Mouse (Mus musculus) stomach, embryonic 14.5 days (tissue): ENCODE data around the gene Car3. TPM values are rescaled to one million over a fixed set of nuclear protein-coding genes. Genes with fewer than 3 reads are reported as not detected.

Experiments
- ATAC-seq: fragments of 200-750 bp; cut with Nextera tagmentation; 2 replicates; pipeline ENCODE4 v1.8.0; 2017; ENCODE audit warnings: low read depth, moderate TSS enrichment; ENCODE audit not compliant: insufficient number of reproducible peaks, insufficient read depth, low FRiP score
- H3K27ac ChIP-seq: fragments of 300-500 bp; sonication (generic); 2 replicates; pipeline ENCODE4 v1.5.1; 2014; ENCODE audit warnings: mild to moderate bottlenecking, low read length, moderate library complexity, mixed read lengths
- H3K27me3 ChIP-seq: fragments of 300-500 bp; sonication (generic); 2 replicates; pipeline ENCODE4 v1.6.1; 2014; ENCODE audit warnings: low read length, control low read depth, mixed read lengths; ENCODE audit not compliant: control insufficient read depth, insufficient read depth
- H3K36me3 ChIP-seq: fragments of 300-500 bp; sonication (generic); 2 replicates; pipeline ENCODE4 v1.6.1; 2014; ENCODE audit warnings: mild to moderate bottlenecking, control low read depth, low read length, moderate library complexity, mixed read lengths; ENCODE audit not compliant: control insufficient read depth, insufficient read depth
- H3K4me1 ChIP-seq: fragments of 300-500 bp; sonication (generic); 2 replicates; pipeline ENCODE4 v1.6.1; 2014; ENCODE audit warnings: low read length, control low read depth, mixed read lengths; ENCODE audit not compliant: control insufficient read depth, insufficient read depth
- H3K4me2 ChIP-seq: fragments of 300-500 bp; sonication (generic); replicated peaks from 2 replicates; pipeline ENCODE4 v1.6.1; 2014; ENCODE audit warnings: low read depth, low read length, control low read depth
- H3K4me3 ChIP-seq: fragments of 300-500 bp; sonication (generic); 2 replicates; pipeline ENCODE4 v1.5.1; 2014; ENCODE audit warnings: low read depth, low read length, control low read depth
- H3K9ac ChIP-seq: fragments of 300-500 bp; sonication (generic); replicated peaks from 2 replicates; pipeline ENCODE4 v1.6.1; 2014; ENCODE audit warnings: low read depth, mild to moderate bottlenecking, control low read depth, low read length, moderate library complexity, mixed read lengths
- H3K9me3 ChIP-seq: fragments of 300-500 bp; sonication (generic); 2 replicates; pipeline ENCODE4 v1.6.1; 2016; ENCODE audit warnings: low read depth, low read length, control low read depth; ENCODE audit not compliant: control insufficient read depth
- WGBS: fragments of 180-500 bp; shearing (Covaris S2); extraction: QIAGEN DNeasy Blood & Tissue Kit; methylation state at CpG from one replicate; pipeline ENCODE4 v1.1.7; 2014; 5-methylcytosine and 5-hydroxymethylcytosine counted together
- polyA plus RNA-seq: library from polyadenylated mRNA; unstranded; fragments of >200 nt; fragmentation: Nextera tagmentation; extraction: Ambion mirVana; gene quantifications from 2 replicates; pipeline ENCODE4 v1.2.1, GENCODE M21; 2014

Car3 gene
- polyA plus RNA-seq, 1 experiment from 2014 or later, result 7.9 TPM

GRCm38 (mm10) chr3:14907271-14907670, 44.0 kb downstream of the Car3 start:
- Histone ChIP-seq H3K9me3 (no peaks in the 10 kb centered on the region), H3K4me3 (no peak overlapping the region), H3K27me3 (no peaks in the 10 kb centered on the region), H3K9ac (no peak overlapping the region), H3K4me2 (no peak overlapping the region), H3K27ac (no peak overlapping the region), H3K4me1 (no peaks in the 10 kb centered on the region), H3K36me3 (no peaks in the 10 kb centered on the region)
- 57% methylated on average over 1 of the region's 1 CpGs for WGBS
- ATAC-seq, result no peak

- 79% methylated on average over 4 of the region's 4 CpGs for WGBS
- H3K9ac ChIP-seq, result no peak overlapping the region
- no peaks in the 10 kb centered on the region for H3K9me3 ChIP-seq
- ATAC-seq, result no peak
- no peak overlapping the region for H3K4me3 ChIP-seq
- H3K27me3 ChIP-seq, result no peaks in the 10 kb centered on the region
- H3K27ac ChIP-seq, result no peak overlapping the region
- no peak overlapping the region for H3K4me2 ChIP-seq
- H3K36me3 ChIP-seq, result no peaks in the 10 kb centered on the region
- no peaks in the 10 kb centered on the region for H3K4me1 ChIP-seq
Measured at GRCm38 (mm10) chr3:14911992-14912582, 48.8 kb downstream of the Car3 start.

GRCm38 (mm10) chr3:14913774-14914173, 50.5 kb downstream of the Car3 start:
- Histone ChIP-seq H3K27me3 (no peaks in the 10 kb centered on the region), H3K9me3 (no peaks in the 10 kb centered on the region), H3K27ac (no peak overlapping the region), H3K4me1 (no peaks in the 10 kb centered on the region), H3K36me3 (no peaks in the 10 kb centered on the region), H3K9ac (no peak overlapping the region), H3K4me3 (no peak overlapping the region), H3K4me2 (no peak overlapping the region)
- ATAC-seq, result peak; percentile 46; the same call in 1 of the 2 replicates
- 44% methylated on average over 4 of the region's 4 CpGs for WGBS

GRCm38 (mm10) chr3:14915355-14915754, 52.0 kb downstream of the Car3 start:
- Histone ChIP-seq H3K9ac (no peak overlapping the region), H3K4me2 (no peak overlapping the region), H3K4me3 (no peak overlapping the region), H3K27ac (no peak overlapping the region), H3K4me1 (no peaks in the 10 kb centered on the region), H3K36me3 (no peaks in the 10 kb centered on the region), H3K27me3 (no peaks in the 10 kb centered on the region), H3K9me3 (no peaks in the 10 kb centered on the region)
- 85% methylated on average over 2 of the region's 2 CpGs for whole genome bisulfite sequencing
- no peak for ATAC-seq

- no peak overlapping the region for H3K4me3 ChIP-seq
- no peaks in the 10 kb centered on the region for H3K9me3 ChIP-seq
- no peak overlapping the region for H3K27ac ChIP-seq
- ATAC-seq, result no peak
- no peaks in the 10 kb centered on the region for H3K4me1 ChIP-seq
- H3K36me3 ChIP-seq, result no peaks in the 10 kb centered on the region
- no peak overlapping the region for H3K4me2 ChIP-seq
- H3K9ac ChIP-seq, result no peak overlapping the region
- 72% methylated on average over 2 of the region's 2 CpGs for WGBS
- H3K27me3 ChIP-seq, result no peaks in the 10 kb centered on the region
Measured at GRCm38 (mm10) chr3:14917261-14917660, 53.9 kb downstream of the Car3 start.

Other genes starting within 250 kb of the Car3 start
- 6.2 and 7.1 TPM in 2 replicates for gene Car13, start 221.8 kb upstream of the Car3 start, polyA plus RNA-seq
- gene Car1, start 55.1 kb upstream of the Car3 start, polyA plus RNA-seq, result not detected in 2 replicates
- 74.3 and 78.7 TPM in 2 replicates for gene Car2, start 22.8 kb downstream of the Car3 start, polyA plus RNA-seq